Mouse (Mus musculus) G1E (cell line): ENCODE measurements around the gene Vrk1.

Experiments used
- CTCF ChIP-seq: IDR thresholded peaks from 2 replicates; pipeline ENCODE4 v1.5.1; 2012; ENCODE audit warnings: low read depth, low read length, inconsistent platforms, mixed read lengths
- GATA1 ChIP-seq: IDR thresholded peaks from 2 replicates; pipeline ENCODE4 v1.6.1; 2012; ENCODE audit warnings: borderline replicate concordance, low read length, inconsistent platforms, mixed read lengths
- GATA2 ChIP-seq: IDR thresholded peaks from 2 replicates; pipeline ENCODE4 v1.6.1; 2012; ENCODE audit warnings: low read depth, low read length, inconsistent platforms, borderline replicate concordance
- POLR2AphosphoS5 ChIP-seq: IDR thresholded peaks from 2 replicates; pipeline ENCODE4 v1.6.1; 2012; ENCODE audit warnings: low read depth, low read length, inconsistent platforms; ENCODE audit not compliant: insufficient replicate concordance
- TAL1 ChIP-seq: conservative IDR thresholded peaks from 2 replicates; pipeline ENCODE4 v1.6.1; 2012; ENCODE audit warnings: low read depth, low read length, inconsistent platforms, mixed read lengths

GRCm38 (mm10) chr12:106123276-106123675 lies 113.2 kb downstream of the Vrk1 start:
- no peak for TF ChIP-seq CTCF
- no peak for TF ChIP-seq GATA1
- no peak for TF ChIP-seq GATA2
- TF ChIP-seq TAL1, result no peak
- TF ChIP-seq POLR2AphosphoS5, result no peak
